Mouse (Mus musculus) mouse embryonic stem cell (cell line): ENCODE data around the gene Cbx2.

Experiments
- in situ Hi-C, 2 experiments: fragments of 300-500 bp; cut with MboI; formaldehyde crosslinking; loops; 1 replicate in 1 of 2; 3 replicates in 1 of 2; pipeline ENCODE4 v1.14.3; 2019 to 2020; ENCODE audit warnings: low sequenced_read_pairs in 2 of 2, low pct_unique_long_range_greater_than_20kb in 1 of 2, mixed read lengths in 1 of 2; ENCODE audit not compliant: unreplicated experiment in 1 of 2

The Cbx2 gene

DNA sequence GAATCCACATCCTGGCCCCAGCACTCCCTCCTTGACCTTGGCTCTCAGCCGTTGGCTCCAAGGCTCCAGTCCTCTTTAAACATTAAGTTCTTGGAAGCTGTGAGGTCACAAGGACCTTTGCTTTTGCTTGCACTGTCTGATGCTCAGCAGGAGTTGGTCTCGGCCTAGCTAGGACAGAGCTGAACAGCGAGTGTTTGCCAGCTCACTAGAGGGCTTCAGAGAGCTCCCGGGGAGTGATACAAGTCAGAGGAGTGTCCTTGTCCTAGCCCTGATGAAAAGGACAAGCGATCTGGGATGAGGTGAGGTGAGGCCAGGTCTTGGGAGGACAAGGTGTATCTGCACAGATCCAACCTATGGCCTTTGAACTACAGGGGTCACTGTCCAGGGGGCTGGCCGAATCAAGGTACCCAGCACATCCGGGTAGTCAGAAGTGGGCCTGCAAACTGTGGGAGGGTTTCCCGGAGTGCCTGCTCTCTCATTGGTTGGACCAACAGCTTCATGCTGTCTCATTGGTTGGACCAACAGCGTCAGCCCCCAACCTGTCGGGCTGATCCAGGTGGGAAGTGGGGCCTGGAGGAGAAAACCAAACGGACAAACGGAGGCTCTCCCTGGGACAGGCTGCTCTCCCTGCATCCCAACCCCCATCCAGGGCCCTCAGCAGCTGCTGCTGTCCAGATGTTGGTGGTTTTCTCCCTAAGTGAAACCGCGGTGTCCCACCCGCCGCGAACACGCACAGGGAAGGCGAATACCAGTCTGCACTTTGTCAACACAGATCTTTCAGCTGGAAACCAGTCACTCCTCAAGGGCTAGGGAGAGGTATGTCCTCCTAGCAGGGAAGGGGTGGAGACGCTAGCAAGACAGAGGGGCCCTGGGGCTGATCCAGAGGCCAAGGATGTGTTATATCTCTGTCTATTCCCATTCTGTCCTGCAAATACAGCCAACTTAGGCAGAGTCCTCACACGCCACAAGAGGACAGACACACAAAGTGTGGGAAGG, 15.0 kb upstream of the Cbx2 start:
- in situ Hi-C loops: no loop called here

DNA sequence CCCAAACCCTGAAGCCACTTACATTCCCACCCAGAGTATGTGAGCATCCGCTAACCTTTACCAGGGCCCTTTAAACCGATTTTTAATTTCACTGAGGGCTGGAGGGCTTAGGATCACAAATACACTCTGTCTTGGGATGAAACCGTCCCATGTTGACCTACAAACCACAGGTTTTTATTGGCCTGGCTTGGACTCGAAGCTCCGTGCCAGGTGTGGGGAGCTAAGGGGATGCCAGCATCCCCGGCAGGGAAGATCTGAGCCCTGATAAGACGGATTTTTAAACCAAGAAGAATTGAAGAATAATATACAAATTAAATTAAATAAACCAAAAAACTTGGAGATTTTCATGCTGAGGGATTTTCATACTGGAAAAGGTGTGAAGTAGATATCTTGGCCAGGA, 8.3 kb upstream of the Cbx2 start:
- in situ Hi-C loops: no loop called here

GRCm38 (mm10) chr11:119017506-119017905, 5.3 kb upstream of the Cbx2 start:
- in situ Hi-C loops: no loop called here

DNA sequence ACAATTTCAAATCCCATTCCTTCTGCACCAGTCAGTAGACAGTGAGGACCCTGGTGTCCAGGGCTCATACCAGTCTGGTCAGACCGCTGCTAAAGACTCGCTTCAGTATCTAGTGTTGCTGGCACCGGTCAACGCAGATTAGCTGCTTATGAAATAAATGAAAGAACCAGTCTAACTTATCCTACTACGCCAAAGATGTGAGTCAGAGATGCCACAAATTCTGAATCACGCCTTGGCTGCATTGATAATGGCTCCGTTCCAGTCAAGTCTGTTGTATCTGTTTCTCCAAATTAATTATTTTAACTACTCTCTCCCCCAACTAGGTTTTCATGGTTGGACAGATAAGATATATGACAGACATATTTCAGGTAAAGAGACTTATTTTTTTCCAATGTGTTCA, 1.6 kb upstream of the Cbx2 start:
- in situ Hi-C loops: no loop called here

DNA sequence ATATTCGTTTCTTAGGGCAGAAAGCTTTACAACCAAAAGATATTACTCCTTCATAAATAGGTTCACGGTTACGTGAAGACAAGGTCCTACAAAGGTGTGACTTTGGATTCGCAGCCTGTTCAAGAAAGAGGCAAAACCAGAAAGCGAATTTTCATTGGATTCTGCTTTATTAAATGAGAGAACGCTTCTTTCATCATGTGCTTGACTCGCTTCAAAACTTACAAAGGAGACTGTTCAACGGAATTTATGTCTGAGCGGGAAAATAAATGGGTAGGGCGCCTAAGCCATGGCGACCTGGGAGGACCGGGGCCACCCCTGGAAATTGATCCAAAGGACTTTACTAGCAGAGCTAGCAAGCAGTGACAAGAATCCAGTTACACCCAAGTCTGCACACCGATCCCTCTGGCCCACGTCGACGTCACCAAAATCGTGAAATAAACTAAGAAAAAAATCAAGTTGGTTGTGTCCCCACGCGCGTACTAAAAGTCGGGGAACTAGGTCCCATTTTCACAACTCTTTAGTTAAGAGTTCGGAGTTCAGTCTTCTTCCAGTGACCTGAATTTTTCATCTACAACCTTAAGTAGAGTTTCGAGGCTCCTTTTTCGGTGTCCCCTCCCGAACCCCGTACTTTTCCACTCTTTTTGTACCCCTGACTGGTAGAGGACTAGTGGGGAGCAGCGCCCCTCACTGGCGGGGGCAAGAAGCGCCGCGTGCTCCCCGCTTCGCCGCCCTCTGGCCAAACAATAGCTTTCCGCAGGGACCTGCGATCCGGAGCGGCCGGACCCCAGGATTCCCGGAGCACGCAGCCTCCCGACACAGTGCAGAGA, 481 bp upstream of the Cbx2 start:
- in situ Hi-C loops: no loop called here

DNA sequence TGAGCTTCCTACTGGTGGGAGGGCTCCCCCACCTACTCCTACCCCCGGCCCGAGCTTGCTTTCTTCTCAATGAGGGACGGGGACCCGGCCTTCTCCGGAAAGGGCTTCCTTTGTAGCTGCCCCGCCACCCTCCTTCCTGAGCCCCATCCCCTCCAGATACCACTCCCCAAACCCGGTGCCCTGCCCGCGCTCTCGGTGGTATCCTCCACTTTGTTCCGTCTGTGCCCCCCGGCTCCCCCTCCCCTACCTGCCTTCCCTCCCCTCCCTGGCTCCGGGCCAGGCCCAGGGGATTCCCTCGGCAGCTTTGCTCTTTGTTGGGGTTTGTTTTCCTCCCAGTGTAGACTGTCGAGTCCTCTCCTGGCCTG, 836 bp downstream of the Cbx2 start:
- in situ Hi-C loops: no loop called here

DNA sequence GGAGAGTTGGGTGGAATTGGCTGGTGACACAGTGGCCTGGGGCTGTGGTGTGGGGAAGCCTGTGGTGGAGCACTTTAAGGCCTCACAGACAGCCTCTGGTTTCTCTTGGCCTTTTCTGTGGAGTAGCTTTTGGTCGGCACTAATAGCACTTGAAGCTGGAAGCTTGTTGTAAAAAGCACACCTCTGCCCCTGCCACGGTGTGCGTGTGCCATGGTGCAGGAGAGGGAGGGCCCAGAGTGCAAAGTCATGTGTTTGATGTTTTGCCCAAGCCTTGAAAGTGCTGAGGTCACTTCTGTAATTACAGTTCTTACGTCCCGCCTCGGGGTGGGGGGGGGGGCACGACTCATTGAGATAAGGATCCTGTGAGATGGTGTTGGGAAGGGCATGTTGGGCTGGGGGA, 1.5 kb downstream of the Cbx2 start:
- in situ Hi-C loops: no loop called here

- in situ Hi-C loops: no loop called here
These were observed 3.4 kb downstream of the Cbx2 start for GRCm38 (mm10) chr11:119026203-119026602.

DNA sequence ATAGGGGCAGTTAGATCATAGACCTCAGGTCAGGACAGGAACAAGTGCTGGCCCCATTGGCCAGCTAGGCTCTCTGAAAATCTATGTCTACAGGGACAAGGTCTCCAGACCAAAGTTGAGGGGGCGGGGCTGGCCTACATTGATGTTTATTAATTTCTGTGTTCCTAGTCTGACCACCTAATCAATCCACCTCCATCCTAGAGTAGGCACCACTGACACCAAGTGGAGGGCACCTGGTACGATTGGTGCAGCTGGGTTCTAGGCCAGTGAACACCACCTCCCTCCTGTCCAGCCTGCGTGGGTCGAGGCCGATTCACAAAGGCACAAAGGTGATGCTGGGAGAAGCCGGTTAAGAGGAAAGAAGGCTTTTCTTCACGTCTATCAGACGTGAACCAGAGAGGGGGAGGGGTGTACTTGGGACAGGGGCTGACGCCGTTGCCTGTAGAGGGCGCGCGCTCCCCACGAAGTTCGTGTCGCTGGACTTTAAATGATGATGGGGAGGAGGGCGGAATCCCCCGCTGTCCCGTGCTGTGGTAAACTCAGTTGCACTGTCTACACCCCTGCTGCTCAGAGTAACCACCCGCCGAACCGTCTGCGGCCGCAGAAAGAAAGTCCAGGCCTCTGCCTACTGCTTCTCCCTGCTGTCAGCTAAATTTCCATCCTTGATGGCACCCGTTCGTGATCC, 11.3 kb downstream of the Cbx2 start:
- in situ Hi-C loops: loop anchor here in 1 of 2 experiments (10.0 kb wide), 1 partner anchor 51 kb away; the partner anchor contains the start of gene Cbx4

GRCm38 (mm10) chr11:119034635-119035034, 11.9 kb downstream of the Cbx2 start:
- in situ Hi-C loops: loop anchor here in 1 of 2 experiments (10.0 kb wide), 1 partner anchor 50 kb away; the partner anchor contains the start of gene Cbx4

GRCm38 (mm10) chr11:119035094-119035685, 12.4 kb downstream of the Cbx2 start:
- in situ Hi-C loops: loop anchor here in 1 of 2 experiments (10.0 kb wide), 1 partner anchor 50 kb away; the partner anchor contains the start of gene Cbx4

DNA sequence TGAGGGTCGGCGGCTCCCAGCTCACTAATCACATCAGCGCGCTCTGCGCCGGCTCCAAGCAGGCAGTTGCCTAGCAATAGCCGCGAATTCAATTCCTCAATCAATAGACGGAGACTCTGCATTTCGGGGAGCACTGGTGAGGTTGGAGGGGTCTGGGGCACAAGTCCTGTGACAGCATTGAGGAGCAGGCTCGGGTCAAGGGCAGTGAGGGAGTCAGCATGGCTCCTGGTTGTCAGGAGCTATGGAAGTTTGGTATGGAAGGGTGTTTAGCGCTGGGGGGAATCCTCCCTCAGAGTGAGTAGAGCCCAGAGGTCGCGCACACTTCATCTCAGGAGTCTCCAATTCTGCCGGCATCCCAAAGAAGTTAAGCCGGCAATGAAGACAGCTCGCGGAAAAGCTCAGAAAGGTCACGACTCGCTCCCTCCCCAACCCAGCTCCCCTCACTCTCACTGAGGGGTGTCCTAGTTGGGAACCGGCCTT, 13.0 kb downstream of the Cbx2 start:
- in situ Hi-C loops: loop anchor here in 1 of 2 experiments (10.0 kb wide), 1 partner anchor 49 kb away; the partner anchor contains the start of gene Cbx4

GRCm38 (mm10) chr11:119036447-119036846, 13.7 kb downstream of the Cbx2 start:
- in situ Hi-C loops: loop anchor here in 1 of 2 experiments (10.0 kb wide), 1 partner anchor 48 kb away; the partner anchor contains the start of gene Cbx4

GRCm38 (mm10) chr11:119036934-119037779, 14.4 kb downstream of the Cbx2 start:
- in situ Hi-C loops: loop anchor here in 1 of 2 experiments (10.0 kb wide), 1 partner anchor 48 kb away; the partner anchor contains the start of gene Cbx4

DNA sequence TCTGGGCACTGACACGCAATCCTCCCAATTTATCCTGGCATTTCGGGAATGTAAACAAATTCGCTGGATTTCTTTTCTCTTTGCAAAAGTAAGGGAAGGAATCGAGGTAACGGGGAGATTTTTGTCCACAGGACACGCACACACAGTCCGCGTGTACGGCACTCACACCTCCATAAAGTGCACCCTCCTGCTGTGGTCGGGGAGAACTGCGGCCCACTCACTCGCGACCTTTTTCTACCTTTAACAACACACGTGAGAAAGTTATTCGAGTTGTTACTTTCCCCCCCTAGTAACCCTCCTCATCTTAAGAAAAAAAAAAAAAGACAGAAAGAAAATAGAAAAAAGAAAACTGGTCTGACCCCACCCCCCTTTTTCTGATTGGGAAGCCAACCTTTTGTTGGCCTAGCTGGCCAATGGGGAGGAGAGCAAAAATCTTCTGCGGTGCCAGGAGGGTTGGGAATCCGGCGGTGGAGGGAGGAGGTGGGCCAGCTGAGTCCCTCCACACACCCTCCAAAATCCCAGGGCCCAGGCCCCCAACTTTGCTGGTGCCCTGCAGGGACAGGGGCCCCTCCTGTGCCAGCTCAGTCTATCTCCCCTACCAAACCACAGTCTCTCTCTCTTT, 15.1 kb downstream of the Cbx2 start:
- in situ Hi-C loops: loop anchor here in 1 of 2 experiments (10.0 kb wide), 1 partner anchor 47 kb away; the partner anchor contains the start of gene Cbx4

- in situ Hi-C loops: loop anchor here in 1 of 2 experiments (10.0 kb wide), 1 partner anchor 46 kb away; the partner anchor contains the start of gene Cbx4
These were observed 16.2 kb downstream of the Cbx2 start for GRCm38 (mm10) chr11:119038744-119039484.
